Mouse (Mus musculus) MEL (cell line): ENCODE data around the gene Opcml.

ENCODE experiments used
- CHD2 ChIP-seq: IDR thresholded peaks from 2 replicates; pipeline ENCODE4 v1.6.1; 2011; ENCODE audit warnings: low read length, improper control_type of control experiment
- CTCF ChIP-seq, 3 experiments: IDR thresholded peaks in 2 of 3; conservative IDR thresholded peaks in 1 of 3; 2 replicates each; pipeline ENCODE4 v1.5.1; 2011 to 2012; ENCODE audit warnings: low read length in 3 of 3, low read depth in 2 of 3, mild to moderate bottlenecking in 2 of 3, improper control_type of control experiment in 1 of 3, inconsistent platforms in 1 of 3, mixed read lengths in 1 of 3, moderate library complexity in 1 of 3; ENCODE audit not compliant: control insufficient read depth in 1 of 3, insufficient read depth in 1 of 3, poor library complexity in 1 of 3, severe bottlenecking in 1 of 3
- EP300 ChIP-seq, 2 experiments: IDR thresholded peaks; 2 replicates each; pipeline ENCODE4 v1.6.1; 2011; ENCODE audit warnings: improper control_type of control experiment in 2 of 2, low read length in 2 of 2, low read depth in 1 of 2, mild to moderate bottlenecking in 1 of 2
- JUND ChIP-seq: IDR thresholded peaks from 2 replicates; pipeline ENCODE4 v1.6.1; 2011; ENCODE audit warnings: low read depth, mild to moderate bottlenecking, improper control_type of control experiment, low read length
- MEF2A ChIP-seq: IDR thresholded peaks from 2 replicates; pipeline ENCODE4 v1.6.1; 2014; ENCODE audit warnings: low read depth, mild to moderate bottlenecking, inconsistent platforms, low read length, improper control_type of control experiment; ENCODE audit not compliant: poor library complexity, insufficient replicate concordance, severe bottlenecking; ENCODE audit errors: extremely low read depth
- POLR2A ChIP-seq, 2 experiments: IDR thresholded peaks; 2 replicates each; pipeline ENCODE4 v1.6.1; 2011 to 2012; ENCODE audit warnings: low read length in 2 of 2, mild to moderate bottlenecking in 2 of 2, control low read depth in 1 of 2, improper control_type of control experiment in 1 of 2, low read depth in 1 of 2, moderate library complexity in 1 of 2; ENCODE audit not compliant: control insufficient read depth in 1 of 2, insufficient read depth in 1 of 2, poor library complexity in 1 of 2
- POLR2AphosphoS5 ChIP-seq: IDR thresholded peaks from 2 replicates; pipeline ENCODE4 v1.6.1; 2012; ENCODE audit warnings: low read depth, borderline replicate concordance, mild to moderate bottlenecking, inconsistent platforms, low read length, moderate library complexity, mixed read lengths
- ZNF384 ChIP-seq: IDR thresholded peaks from 2 replicates; pipeline ENCODE4 v1.6.1; 2012; ENCODE audit warnings: low read depth, mild to moderate bottlenecking, inconsistent platforms, low read length, improper control_type of control experiment

DNA sequence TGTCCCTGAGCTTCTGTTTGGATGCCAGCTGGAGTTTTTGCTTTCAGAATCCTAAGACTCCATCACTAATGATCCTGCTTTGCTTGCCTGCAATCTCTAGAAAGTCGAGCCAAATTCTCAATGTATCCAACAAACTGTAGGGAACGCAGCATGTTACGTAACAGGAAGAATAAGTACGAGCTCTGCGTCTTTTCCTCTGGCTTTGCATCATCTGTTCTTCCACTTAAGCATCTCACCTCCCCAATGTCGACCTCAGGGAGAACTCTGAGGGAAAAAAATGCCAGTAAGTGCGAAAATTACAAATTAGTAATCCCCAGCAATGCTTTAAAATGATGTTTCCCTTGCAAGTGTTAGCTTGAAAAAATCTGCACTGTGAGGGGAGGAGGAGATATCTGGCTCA, 222.1 kb downstream of the Opcml start:
- TF ChIP-seq CHD2 (no peak), CTCF (IDR thresholded peaks at IDR 0.05 in 2 of 3, conservative IDR thresholded peaks at IDR 0.05 in 1 of 3; ENCODE audit: control insufficient read depth in 1 of 3, insufficient read depth in 1 of 3, low read depth in 2 of 3, low read length in 3 of 3, poor library complexity in 1 of 3, severe bottlenecking in 1 of 3) (no peak), MEF2A (no peak), POLR2A (IDR thresholded peaks at IDR 0.05; ENCODE audit: control insufficient read depth in 1 of 2, insufficient read depth in 1 of 2, low read depth in 1 of 2, low read length in 2 of 2, poor library complexity in 1 of 2) (no peak), EP300 (IDR thresholded peaks at IDR 0.05; ENCODE audit: low read depth in 1 of 2, low read length in 2 of 2) (no peak), JUND (no peak), ZNF384 (no peak), POLR2AphosphoS5 (no peak)
